Comparison of ENCODE assay signal across 9 mouse cellular contexts in the genomic region with DNA sequence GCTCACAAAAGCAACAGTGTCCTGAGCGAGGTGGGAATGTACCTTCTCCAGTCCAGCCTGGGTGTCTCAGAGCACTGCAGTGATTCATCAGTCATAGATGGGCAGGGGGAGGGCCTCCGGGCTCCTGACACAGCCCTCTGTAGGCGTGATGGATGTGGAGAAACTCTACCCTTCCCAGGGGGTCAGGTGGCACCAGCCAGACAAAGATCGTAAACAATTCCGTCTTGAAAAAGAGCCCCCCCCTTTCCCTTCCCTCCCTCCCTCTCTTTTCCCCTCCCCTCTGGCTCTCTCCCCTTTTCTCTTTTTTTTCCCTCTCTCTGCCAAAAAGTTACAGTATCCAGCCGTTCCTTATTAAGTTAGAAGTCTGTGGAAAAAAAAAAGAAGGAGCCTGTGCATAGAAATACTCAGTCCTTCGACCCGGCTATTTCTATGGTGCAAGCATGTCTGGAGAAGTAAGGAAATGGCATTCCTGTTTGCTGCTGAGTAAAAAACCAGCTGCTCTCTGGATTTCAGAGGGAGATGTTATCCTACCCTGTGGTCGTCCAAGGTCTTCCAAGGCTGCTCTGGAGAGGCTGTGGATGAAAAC. TPM values are rescaled to one million over a fixed set of nuclear protein-coding genes. Genes with fewer than 3 reads are reported as not detected.
A peak's percentile ranks its signal among the peaks of the same experiment; 100 is the strongest.
DNase-seq lines count a peak whose midpoint lies in the region; ATAC-seq lines count a peak whose summit lies in the region.
"Had no signal": no experiment of that assay in that cellular context is flagged by ENCODE, and none has a peak within 500 bp of the region (broad histone marks: within the 10 kb centered on the region; RNA-seq: fewer than 3 reads in every experiment).

No protein-coding gene starts in this region.

- ATAC-seq in heart, embryonic 11.5 days (replicated peaks; ENCODE audit: insufficient number of reproducible peaks, low FRiP score, low TSS enrichment): peak; percentile 42; the same call in 1 of the 2 replicates
- ATAC-seq in limb, embryonic 15.5 days (ENCODE audit: insufficient number of reproducible peaks, low FRiP score, low TSS enrichment, low read depth): peak; percentile 77

- H3K4me3 ChIP-seq in heart, embryonic 11.5 days (ENCODE audit: low read depth, low read length): no peak overlapping the region
- no peak overlapping the region for H3K4me3 ChIP-seq in limb, embryonic 15.5 days
- no peak overlapping the region for H3K4me3 ChIP-seq in midbrain, embryonic 10.5 days

- H3K4me2 ChIP-seq in heart, embryonic 11.5 days: no peak overlapping the region; the same call in 1 of the 2 replicates
- peak overlapping the region; percentile 17 for H3K4me2 ChIP-seq in limb, embryonic 15.5 days

- H3K9me3 ChIP-seq in heart, embryonic 11.5 days (replicated peaks; ENCODE audit: control insufficient read depth, low read length): no peaks in the 10 kb centered on the region
- no peaks in the 10 kb centered on the region for H3K9me3 ChIP-seq in limb, embryonic 15.5 days
- no peaks in the 10 kb centered on the region; the same call in 1 of the 2 replicates for H3K9me3 ChIP-seq in midbrain, embryonic 10.5 days (replicated peaks)

- no peak overlapping the region for H3K9ac ChIP-seq in heart, embryonic 11.5 days (ENCODE audit: low read depth, low read length)
- H3K9ac ChIP-seq in limb, embryonic 15.5 days: no peak overlapping the region

- peaks cover 14% of the 10 kb centered on the region for H3K4me1 ChIP-seq in heart, embryonic 11.5 days (ENCODE audit: control insufficient read depth, insufficient read depth, low read length)
- peaks cover 37% of the 10 kb centered on the region for H3K4me1 ChIP-seq in limb, embryonic 15.5 days
- peaks cover 9% of the 10 kb centered on the region for H3K4me1 ChIP-seq in midbrain, embryonic 10.5 days

- peak overlapping the region; percentile 62 for H3K27ac ChIP-seq in heart, embryonic 11.5 days (ENCODE audit: low read depth, low read length)
- H3K27ac ChIP-seq in limb, embryonic 15.5 days: peak overlapping the region; percentile 89
- no peak overlapping the region for H3K27ac ChIP-seq in midbrain, embryonic 10.5 days (replicated peaks)

- WGBS in heart, embryonic 11.5 days (ENCODE audit: insufficient replicate concordance): 20% methylated on average over 9 of the region's 9 CpGs
- 3% methylated on average over 9 of the region's 9 CpGs for WGBS in limb, embryonic 15.5 days
- WGBS in midbrain, embryonic 10.5 days: 52% methylated on average over 9 of the region's 9 CpGs

- peak; percentile 11 for DNase-seq in adrenal gland, postnatal 10 days
- DNase-seq in adrenal gland, adult 18-20 months (ENCODE audit: low spot score in 2 of 2): no peak
- peak; percentile 83 for DNase-seq in MN1 (ENCODE audit: low spot score)
- DNase-seq in midbrain, embryonic 10.5 days (ENCODE audit: low spot score): no peak
- DNase-seq in layer of hippocampus, postnatal 25 days (ENCODE audit: extremely low spot score in 1 of 2, low spot score in 1 of 2): no peak
- no peak for DNase-seq in spleen, adult 12 weeks (ENCODE audit: low spot score)

- H3K27me3 ChIP-seq in heart, embryonic 11.5 days (ENCODE audit: control insufficient read depth, insufficient read depth, low read length): no peaks in the 10 kb centered on the region
- H3K27me3 ChIP-seq in limb, embryonic 15.5 days: no peaks in the 10 kb centered on the region
- peaks cover 16% of the 10 kb centered on the region; the same call in 1 of the 2 replicates for H3K27me3 ChIP-seq in midbrain, embryonic 10.5 days (ENCODE audit: low read depth, poor library complexity, severe bottlenecking)

- H3K36me3 ChIP-seq in heart, embryonic 11.5 days (ENCODE audit: control insufficient read depth, insufficient read depth, low read length): no peaks in the 10 kb centered on the region
- no peaks in the 10 kb centered on the region for H3K36me3 ChIP-seq in limb, embryonic 15.5 days
- no peaks in the 10 kb centered on the region for H3K36me3 ChIP-seq in midbrain, embryonic 10.5 days

RNA-seq across cellular contexts. Expression of a gene that starts 49.2 kb away (rescaled TPM):
- total RNA-seq in adrenal gland, postnatal 10 days (2021): 10 to 100 TPM; 51.9 to 66.8 TPM
- 10 to 100 TPM; 28.7 to 34.9 TPM for total RNA-seq in adrenal gland, adult 18-20 months (2021)
- 36.2 and 38.2 TPM in 2 replicates for polyA plus RNA-seq in heart, embryonic 11.5 days (2014; fragmentation: Nextera tagmentation; extraction: Ambion mirVana)
- polyA plus RNA-seq in limb, embryonic 15.5 days (2015; fragmentation: Nextera tagmentation; extraction: Ambion mirVana): 233 and 299 TPM in 2 replicates
- 49.2 and 49.5 TPM in 2 replicates for polyA plus RNA-seq in midbrain, embryonic 10.5 days (2016; fragmentation: Nextera tagmentation; extraction: Ambion mirVana)
- total RNA-seq in layer of hippocampus, postnatal 25 days (2021): 10 to 100 TPM; 12.3 to 13.7 TPM
- total RNA-seq: common myeloid progenitor, adult 5-6 weeks had no signal

Comparison
In these comparisons a context has a peak if more than half of its experiments do, and no peak if none do; other contexts are left out.
1. DNase-seq: peak in adrenal gland, postnatal 10 days (single experiment) and MN1 (single experiment); none in adrenal gland, adult 18-20 months (0 of 2), midbrain, embryonic 10.5 days (single experiment), layer of hippocampus, postnatal 25 days (0 of 2) and spleen, adult 12 weeks (single experiment).